Mouse (Mus musculus): ENCODE measurements around the gene Gmeb2. TPM values are rescaled to one million over a fixed set of nuclear protein-coding genes. Genes with fewer than 3 reads are reported as not detected.
A peak's percentile ranks its signal among the peaks of the same experiment; 100 is the strongest.

Gmeb2 gene
- total and polyA plus RNA-seq, 3 experiments: 11.6 to 20.7 (median 17.3) TPM

DNA sequence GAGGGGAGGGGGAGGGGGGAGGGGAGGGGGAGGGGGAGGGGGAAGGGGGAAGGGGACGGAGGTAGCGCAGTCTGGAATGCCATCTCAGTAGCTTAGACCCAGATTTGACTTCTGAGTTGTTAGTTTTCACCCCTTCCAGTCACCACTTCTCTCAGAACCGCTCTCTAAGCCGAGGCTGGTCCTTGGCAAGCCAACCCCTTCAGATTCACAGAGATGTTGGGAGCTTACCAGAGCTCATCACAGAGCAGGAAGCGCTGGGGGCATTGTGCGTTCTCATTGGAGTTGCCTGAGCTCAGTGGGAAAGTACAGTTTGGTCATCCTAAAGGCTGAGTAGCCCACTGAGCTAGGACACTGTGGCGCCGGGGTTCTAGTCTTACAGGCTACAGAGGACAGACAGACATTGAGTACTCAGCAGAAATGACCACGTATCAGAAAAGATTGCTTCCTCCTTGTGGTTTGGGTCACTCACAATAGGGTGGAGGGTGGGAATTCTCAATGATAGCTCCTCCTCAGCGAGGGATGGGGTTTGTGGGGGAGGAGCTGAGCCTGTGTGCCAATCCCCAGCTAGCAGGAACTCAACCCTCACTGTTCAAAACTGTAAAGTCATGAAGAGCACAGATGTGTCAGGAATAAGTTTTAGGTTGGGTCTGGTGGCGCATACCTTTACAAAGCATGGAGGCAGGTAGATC lies 44.0 kb downstream of the Gmeb2 start (continued):
- TF ChIP-seq ETS1 (conservative IDR thresholded peaks at IDR 0.05; ENCODE audit: low read depth, low read length): 0 out of 2 replicates have a peak, but pooled peaks have one; percentile 12
- TF ChIP-seq POLR2A (IDR thresholded peaks at IDR 0.05; ENCODE audit: low read depth, low read length): peak; percentile 64
- no peak for TF ChIP-seq IRF4 (IDR thresholded peaks at IDR 0.05; ENCODE audit: low read depth, low read length)
- peak; percentile 31; the same call in 1 of the 2 replicates for TF ChIP-seq MAZ (IDR thresholded peaks at IDR 0.05; ENCODE audit: low read depth, low read length)
- TF ChIP-seq UBTF (IDR thresholded peaks at IDR 0.05; ENCODE audit: low read depth, low read length): no peak
- no peak for TF ChIP-seq RCOR1 (conservative IDR thresholded peaks at IDR 0.05; ENCODE audit: low read depth, low read length)
- no peak for TF ChIP-seq GABPA (IDR thresholded peaks at IDR 0.05; ENCODE audit: insufficient replicate concordance, low read depth, low read length)
- TF ChIP-seq NELFE (IDR thresholded peaks at IDR 0.05; ENCODE audit: low read depth, low read length): peak; percentile 79

DNA sequence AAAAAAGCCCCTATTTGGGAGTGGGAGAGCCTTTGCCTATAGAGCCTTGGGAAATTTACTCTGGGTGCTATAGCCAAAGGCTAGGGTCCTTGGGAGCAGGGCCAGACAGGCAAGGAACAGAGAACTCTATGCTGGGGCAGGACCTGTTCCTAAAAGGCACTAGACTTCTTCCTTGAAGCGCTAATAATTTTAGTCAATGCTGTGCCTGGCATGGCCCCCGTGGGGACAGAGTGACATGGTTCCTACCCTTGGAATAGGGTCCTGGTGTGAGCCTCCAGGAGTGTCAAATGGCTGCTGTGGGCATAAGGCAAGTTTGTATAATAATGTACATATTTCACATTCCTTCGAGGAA lies 45.5 kb downstream of the Gmeb2 start:
- Histone ChIP-seq H3K27me3 (replicated peaks) (no peaks in the 10 kb centered on the region), H3K36me3 (replicated peaks in 1 of 2; ENCODE audit: control insufficient read depth in 1 of 2, insufficient read depth in 1 of 2, low read length in 1 of 2) (peaks cover 25 to 35% of the 10 kb centered on the region in 2 experiments), H3K9ac (ENCODE audit: insufficient read depth, low read depth) (peak overlapping the region; percentile 90), H3K9me3 (replicated peaks; ENCODE audit: low read length) (peaks cover 4% of the 10 kb centered on the region), H3K4me3 (replicated peaks in 1 of 3; ENCODE audit: low read depth in 2 of 3, low read length in 2 of 3, poor library complexity in 1 of 3) (peak overlapping the region in 2 of 3 experiments; percentile 35 to 74), H3K27ac (ENCODE audit: insufficient read depth, low read depth) (no peak overlapping the region), H3K79me2 (replicated peaks; ENCODE audit: control insufficient read depth, extremely low read depth, insufficient read depth, poor library complexity, severe bottlenecking) (peaks cover 8% of the 10 kb centered on the region), H3K4me2 (ENCODE audit: insufficient read depth, low read depth, poor library complexity, severe bottlenecking) (peak overlapping the region; percentile 91), H3K4me1 (ENCODE audit: control insufficient read depth in 1 of 2, insufficient read depth in 2 of 2) (peaks cover 39 to 64% of the 10 kb centered on the region in 2 experiments)
- TF ChIP-seq CHD1 (IDR thresholded peaks at IDR 0.05; ENCODE audit: low read depth, low read length) (no peak), JUND (conservative IDR thresholded peaks at IDR 0.05; ENCODE audit: low read depth, low read length) (no peak), MEF2A (IDR thresholded peaks at IDR 0.05; ENCODE audit: borderline replicate concordance, low read depth, low read length) (0 out of 2 replicates have a peak, but pooled peaks have one; percentile 11), CHD2 (IDR thresholded peaks at IDR 0.05; ENCODE audit: low read length) (no peak), TCF12 (IDR thresholded peaks at IDR 0.05; ENCODE audit: low read depth, low read length) (no peak)
- DNase-seq (ENCODE audit: extremely low read depth): no peak
- in situ Hi-C loops (cut with MboI; ENCODE audit: low pct_ligation_motif_present, low pct_unique_long_range_greater_than_20kb, low sequenced_read_pairs): no loop called here
- dilution Hi-C loops (cut with MboI; ENCODE audit: extremely low pct_ligation_motif_present, extremely low pct_unique_long_range_greater_than_20kb, low sequenced_read_pairs): no loop called here

- dilution Hi-C loops (cut with MboI; ENCODE audit: extremely low pct_ligation_motif_present, extremely low pct_unique_long_range_greater_than_20kb, low sequenced_read_pairs): no loop called here
- peaks cover 39 to 67% of the 10 kb centered on the region in 2 experiments for H3K4me1 ChIP-seq (ENCODE audit: control insufficient read depth in 1 of 2, insufficient read depth in 2 of 2)
- TF ChIP-seq RAD21 (IDR thresholded peaks at IDR 0.05; ENCODE audit: low read depth, low read length): no peak
- TF ChIP-seq POLR2A (IDR thresholded peaks at IDR 0.05; ENCODE audit: low read depth, low read length): peak; percentile 89
- no peak for TF ChIP-seq GABPA (IDR thresholded peaks at IDR 0.05; ENCODE audit: insufficient replicate concordance, low read depth, low read length)
- peak; percentile 66; the same call in 1 of the 2 replicates for TF ChIP-seq ZMIZ1 (IDR thresholded peaks at IDR 0.05; ENCODE audit: low read depth, low read length)
- no peak for TF ChIP-seq MXI1 (IDR thresholded peaks at IDR 0.05; ENCODE audit: low read depth, low read length)
- TF ChIP-seq CTCF (conservative IDR thresholded peaks at IDR 0.05 in 1 of 2, IDR thresholded peaks at IDR 0.05 in 1 of 2; ENCODE audit: low read depth in 2 of 2, low read length in 2 of 2): no peak
- TF ChIP-seq ETS1 (conservative IDR thresholded peaks at IDR 0.05; ENCODE audit: low read depth, low read length): no peak
- no peak for TF ChIP-seq E2F4 (IDR thresholded peaks at IDR 0.05; ENCODE audit: insufficient replicate concordance, low read depth, low read length)
- no peak for TF ChIP-seq MEF2A (IDR thresholded peaks at IDR 0.05; ENCODE audit: borderline replicate concordance, low read depth, low read length)
- no peak for TF ChIP-seq NRF1 (IDR thresholded peaks at IDR 0.05; ENCODE audit: low read depth, low read length)
- TF ChIP-seq TBP (conservative IDR thresholded peaks at IDR 0.05; ENCODE audit: low read depth, low read length): peak; percentile 59; the same call in 1 of the 2 replicates
- no peak for TF ChIP-seq CHD1 (IDR thresholded peaks at IDR 0.05; ENCODE audit: low read depth, low read length)
- no peak for TF ChIP-seq USF2 (conservative IDR thresholded peaks at IDR 0.05; ENCODE audit: low read depth, low read length)
- no peak for TF ChIP-seq MAX (IDR thresholded peaks at IDR 0.05; ENCODE audit: low read length)
- no peak for TF ChIP-seq MAFK (IDR thresholded peaks at IDR 0.05; ENCODE audit: insufficient replicate concordance, low read length)
- no peak for TF ChIP-seq MYC (IDR thresholded peaks at IDR 0.05; ENCODE audit: low read depth, low read length)
- peak; percentile 78 for TF ChIP-seq NELFE (IDR thresholded peaks at IDR 0.05; ENCODE audit: low read depth, low read length)
- 0 out of 2 replicates have a peak, but pooled peaks have one; percentile 27 for TF ChIP-seq SIN3A (IDR thresholded peaks at IDR 0.05; ENCODE audit: low read length)
- no peak for TF ChIP-seq PAX5 (IDR thresholded peaks at IDR 0.05; ENCODE audit: low read length)
- TF ChIP-seq UBTF (IDR thresholded peaks at IDR 0.05; ENCODE audit: low read depth, low read length): no peak
- no peak for TF ChIP-seq ELF1 (IDR thresholded peaks at IDR 0.05; ENCODE audit: low read depth, low read length)
Observed at GRCm38 (mm10) chr2:181241602-181242313, 46.1 kb downstream of the Gmeb2 start, which contains the start of gene Helz2. Helz2 (minus strand) TSS chr2:181242027.

More at GRCm38 (mm10) chr2:181241602-181242313, 46.1 kb downstream of the Gmeb2 start, which contains the start of gene Helz2:
- DNase-seq (ENCODE audit: extremely low read depth): peak; percentile 75
- Histone ChIP-seq H3K36me3 (replicated peaks in 1 of 2; ENCODE audit: control insufficient read depth in 1 of 2, insufficient read depth in 1 of 2, low read length in 1 of 2) (peaks cover 29 to 40% of the 10 kb centered on the region in 2 experiments), H3K79me2 (replicated peaks; ENCODE audit: control insufficient read depth, extremely low read depth, insufficient read depth, poor library complexity, severe bottlenecking) (peaks cover 8% of the 10 kb centered on the region), H3K4me2 (ENCODE audit: insufficient read depth, low read depth, poor library complexity, severe bottlenecking) (peak within 1 kb of the TSS; percentile 92), H3K9me3 (replicated peaks; ENCODE audit: low read length) (peaks cover 4% of the 10 kb centered on the region), H3K27ac (ENCODE audit: insufficient read depth, low read depth) (0 out of 2 replicates have a peak within 1 kb of the TSS, but pooled peaks have one; percentile 25), H3K9ac (ENCODE audit: insufficient read depth, low read depth) (peak within 1 kb of the TSS; percentile 90), H3K27me3 (replicated peaks) (no peaks in the 10 kb centered on the region), H3K4me3 (replicated peaks in 1 of 3; ENCODE audit: low read depth in 2 of 3, low read length in 2 of 3, poor library complexity in 1 of 3) (peak within 1 kb of the TSS; percentile 74 to 95 (median 81))
- in situ Hi-C loops (cut with MboI; ENCODE audit: low pct_ligation_motif_present, low pct_unique_long_range_greater_than_20kb, low sequenced_read_pairs): no loop called here
